Mouse (Mus musculus): Measurements from ENCODE around the gene Akt1.

GRCm38 (mm10) chr12:112721424-112722239 is 46.9 kb upstream of the Akt1 start:
- TF ChIP-seq CTCF (IDR thresholded peaks at IDR 0.05; ENCODE audit: control insufficient read depth, insufficient read depth, insufficient read length) (no peak), MYOD1 (IDR thresholded peaks at IDR 0.05; ENCODE audit: control insufficient read depth, insufficient read length, low read depth) (no peak), MAX (IDR thresholded peaks at IDR 0.05) (no peak)
